Mouse (Mus musculus): ENCODE results near the gene Strn4.

The Strn4 gene

GRCm38 (mm10) chr7:16875326-16875725 lies 59.6 kb downstream of the Strn4 start:
- DNase-seq (ENCODE audit: extremely low read depth, low read depth): no peak

GRCm38 (mm10) chr7:16876006-16876405 lies 60.3 kb downstream of the Strn4 start:
- DNase-seq (ENCODE audit: extremely low read depth, low read depth): no peak

- no peak for DNase-seq (ENCODE audit: extremely low read depth, low read depth)
Observed at GRCm38 (mm10) chr7:16876608-16877007, 60.9 kb downstream of the Strn4 start.

- DNase-seq (ENCODE audit: extremely low read depth, low read depth): no peak
Observed at GRCm38 (mm10) chr7:16877717-16878116, 62.0 kb downstream of the Strn4 start.

GRCm38 (mm10) chr7:16879796-16880547 lies 64.3 kb downstream of the Strn4 start:
- DNase-seq (ENCODE audit: extremely low read depth, low read depth): no peak

- no peak for DNase-seq (ENCODE audit: extremely low read depth, low read depth)
Observed at GRCm38 (mm10) chr7:16880615-16881014, 64.9 kb downstream of the Strn4 start.

GRCm38 (mm10) chr7:16883162-16883561 lies 67.5 kb downstream of the Strn4 start:
- no peak for DNase-seq (ENCODE audit: extremely low read depth, low read depth)

- DNase-seq (ENCODE audit: extremely low read depth, low read depth): no peak
Observed at GRCm38 (mm10) chr7:16884334-16884733, 68.6 kb downstream of the Strn4 start.

- no peak for DNase-seq (ENCODE audit: extremely low read depth, low read depth)
Observed at GRCm38 (mm10) chr7:16885271-16885776, 69.6 kb downstream of the Strn4 start.

GRCm38 (mm10) chr7:16885905-16886304 lies 70.2 kb downstream of the Strn4 start:
- DNase-seq (ENCODE audit: extremely low read depth, low read depth): no peak

Data from MEL-GATA-1-ER (cell line).